Mouse (Mus musculus) adrenal gland, adult 18-20 months (tissue): ENCODE measurements around the gene Fndc7. TPM values are rescaled to one million over a fixed set of nuclear protein-coding genes. Genes with fewer than 3 reads are reported as not detected.

Source experiments
- total RNA-seq, 2 experiments: library from RNA; stranded (reverse); gene quantifications; 1 replicate in 1 of 2; 2 replicates in 1 of 2; pipeline ENCODE4 v1.2.3; 2021

Fndc7 gene
- total RNA-seq, 2 experiments from 2014 or later = 0.43 to 0.74 TPM

Other genes starting within 250 kb of the Fndc7 start
- gene Clcc1, start 236.1 kb downstream of the Fndc7 start, total RNA-seq = 10 to 100 TPM; 27.6 to 37.6 TPM
- 1 to 10 TPM; 1.1 to 2.8 TPM for gene Gpsm2, start 167.7 kb downstream of the Fndc7 start, total RNA-seq
- gene Aknad1, start 150.3 kb downstream of the Fndc7 start, total RNA-seq = not detected
- gene Stxbp3, start 49.5 kb downstream of the Fndc7 start, total RNA-seq = 10 to 100 TPM; 42.0 to 74.7 TPM
- 10 to 100 TPM; 56.6 to 73.2 TPM for gene Prpf38b, start 21.7 kb upstream of the Fndc7 start, total RNA-seq
- gene Henmt1, start 49.9 kb upstream of the Fndc7 start, total RNA-seq = not detected
- not detected for gene Gm9857, start 50.4 kb upstream of the Fndc7 start, total RNA-seq
- 1 to 10 TPM; 5.0 to 7.9 TPM for gene Fam102b, start 137.6 kb upstream of the Fndc7 start, total RNA-seq
- not detected for gene Slc25a54, start 190.5 kb upstream of the Fndc7 start, total RNA-seq
- 10 to 100 TPM; 46.3 to 76.4 TPM for gene Slc25a24, start 233.1 kb upstream of the Fndc7 start, total RNA-seq